Mouse (Mus musculus) kidney, postnatal 4 days (tissue): Measurements from ENCODE around the gene Cdh4.

Experiments used
- DNase-seq, 2 experiments: peaks; one replicate each; pipeline ENCODE4 v3.0.0; 2021; ENCODE audit warnings: mixed read lengths in 2 of 2

Cdh4 gene

GRCm38 (mm10) chr2:179802411-179802810 lies 360.2 kb downstream of the Cdh4 start:
- DNase-seq: no peak

- DNase-seq: no peak
Observed at GRCm38 (mm10) chr2:179811086-179811485, 368.9 kb downstream of the Cdh4 start.

GRCm38 (mm10) chr2:179813035-179813827 lies 371.0 kb downstream of the Cdh4 start:
- DNase-seq: no peak

- DNase-seq: peak; percentile 38 to 59
Observed at GRCm38 (mm10) chr2:179824776-179825326, 382.6 kb downstream of the Cdh4 start.

GRCm38 (mm10) chr2:179828968-179829367 lies 386.7 kb downstream of the Cdh4 start:
- DNase-seq: no peak

- peak; percentile 59 to 67 for DNase-seq
Observed at GRCm38 (mm10) chr2:179829972-179830371, 387.7 kb downstream of the Cdh4 start.

GRCm38 (mm10) chr2:179834892-179835291 lies 392.7 kb downstream of the Cdh4 start:
- no peak for DNase-seq

- DNase-seq: no peak
Observed at GRCm38 (mm10) chr2:179835570-179835969, 393.3 kb downstream of the Cdh4 start.

GRCm38 (mm10) chr2:179837186-179837585 lies 395.0 kb downstream of the Cdh4 start:
- no peak for DNase-seq

- no peak for DNase-seq
Observed at GRCm38 (mm10) chr2:179838036-179838435, 395.8 kb downstream of the Cdh4 start.

- peak; percentile 46 to 63 for DNase-seq
Observed at GRCm38 (mm10) chr2:179842610-179843389, 400.6 kb downstream of the Cdh4 start.

GRCm38 (mm10) chr2:179849732-179850131 lies 407.5 kb downstream of the Cdh4 start:
- no peak for DNase-seq

- no peak for DNase-seq
Observed at GRCm38 (mm10) chr2:179852169-179852568, 409.9 kb downstream of the Cdh4 start.

- peak in 1 of 2 experiments; percentile 27 for DNase-seq
Observed at GRCm38 (mm10) chr2:179852862-179853261, 410.6 kb downstream of the Cdh4 start.

- DNase-seq: no peak
Observed at GRCm38 (mm10) chr2:179853892-179854291, 411.7 kb downstream of the Cdh4 start.

GRCm38 (mm10) chr2:179857086-179857485 lies 414.9 kb downstream of the Cdh4 start:
- no peak for DNase-seq

- no peak for DNase-seq
Observed at GRCm38 (mm10) chr2:179862676-179863075, 420.4 kb downstream of the Cdh4 start.

GRCm38 (mm10) chr2:179863266-179863665 lies 421.0 kb downstream of the Cdh4 start:
- DNase-seq: peak; percentile 17 to 37

GRCm38 (mm10) chr2:179865097-179865496 lies 422.9 kb downstream of the Cdh4 start:
- DNase-seq: peak; percentile 21 to 32

- DNase-seq: no peak
Observed at GRCm38 (mm10) chr2:179867669-179868068, 425.4 kb downstream of the Cdh4 start.

- DNase-seq: no peak
Observed at GRCm38 (mm10) chr2:179869871-179870270, 427.6 kb downstream of the Cdh4 start.

- DNase-seq: peak; percentile 66 to 73
Observed at GRCm38 (mm10) chr2:179872724-179873123, 430.5 kb downstream of the Cdh4 start.

- DNase-seq: peak; percentile 48 to 71
Observed at GRCm38 (mm10) chr2:179873315-179873714, 431.1 kb downstream of the Cdh4 start.

GRCm38 (mm10) chr2:179875147-179875546 lies 432.9 kb downstream of the Cdh4 start:
- peak; percentile 76 to 79 for DNase-seq
